Mouse (Mus musculus): ENCODE data around the gene Opn3. TPM values are rescaled to one million over a fixed set of nuclear protein-coding genes. Genes with fewer than 3 reads are reported as not detected.

The Opn3 gene
- total RNA-seq, 2 experiments from 2014 or later: 0.94 to 1.5 TPM

Other genes with a start within 250 kb of the Opn3 start
- 10 to 100 TPM; 73.7 to 80.5 TPM for gene Rgs7, start 200.3 kb downstream of the Opn3 start, total RNA-seq (2021)
- gene Kmo, start 72.4 kb downstream of the Opn3 start, total RNA-seq (2021): not detected
- gene Fh1, start 67.1 kb downstream of the Opn3 start, total RNA-seq (2021): 10 to 100 TPM; 78.0 to 79.3 TPM
- 1 to 10 TPM; 3.5 to 4.7 TPM for gene Chml, start 125 bp upstream of the Opn3 start, total RNA-seq (2021)
- not detected for gene Wdr64, start 5.8 kb upstream of the Opn3 start, total RNA-seq (2021)
- under 1 TPM; 0.46 to 0.59 TPM for gene Exo1, start 187.8 kb upstream of the Opn3 start, total RNA-seq (2021)
- gene Gm38100, start 227.6 kb upstream of the Opn3 start, total RNA-seq (2021): not detected